Mouse (Mus musculus) ZHBTc4 (cell line): ENCODE measurements around the gene Hist1h2bj.
"Not testable (repeated sequence)": the region's sequence is repeated elsewhere in the genome, so short reads cannot be mapped to it uniquely, and the experiment has no call there.

Experiments
- DNase-seq: peaks from one replicate; pipeline ENCODE4 v3.0.0-alpha.2; 2011; ENCODE audit warnings: low read depth, low spot score

The Hist1h2bj gene

GRCm38 (mm10) chr13:22039364-22039763 is 3.6 kb upstream of the Hist1h2bj start:
- no peak for DNase-seq

DNA sequence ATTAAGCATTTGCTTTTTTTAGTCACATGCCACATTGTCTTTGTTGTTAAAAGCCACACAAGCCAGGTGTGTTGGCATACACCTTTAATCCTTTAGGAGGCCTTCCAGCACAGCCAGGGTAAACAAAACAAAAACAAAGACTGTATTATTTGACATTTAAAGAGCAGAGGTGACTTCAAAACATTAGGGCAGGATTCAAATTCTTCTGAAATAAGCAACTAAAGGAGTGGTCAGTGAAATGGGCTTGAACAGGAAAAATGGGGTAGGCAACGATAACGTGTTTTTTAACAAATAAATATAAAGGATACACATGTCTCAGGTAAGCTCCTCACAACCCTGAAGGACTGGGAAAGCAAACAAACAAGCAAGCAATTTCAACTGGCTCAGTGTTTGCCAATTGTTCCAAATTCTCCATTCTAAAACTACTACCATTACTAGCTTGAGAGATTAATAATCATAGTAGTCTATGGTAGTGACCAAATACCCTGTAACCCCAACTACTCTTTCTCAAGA is 3.0 kb upstream of the Hist1h2bj start:
- peak; percentile 54 for DNase-seq

DNA sequence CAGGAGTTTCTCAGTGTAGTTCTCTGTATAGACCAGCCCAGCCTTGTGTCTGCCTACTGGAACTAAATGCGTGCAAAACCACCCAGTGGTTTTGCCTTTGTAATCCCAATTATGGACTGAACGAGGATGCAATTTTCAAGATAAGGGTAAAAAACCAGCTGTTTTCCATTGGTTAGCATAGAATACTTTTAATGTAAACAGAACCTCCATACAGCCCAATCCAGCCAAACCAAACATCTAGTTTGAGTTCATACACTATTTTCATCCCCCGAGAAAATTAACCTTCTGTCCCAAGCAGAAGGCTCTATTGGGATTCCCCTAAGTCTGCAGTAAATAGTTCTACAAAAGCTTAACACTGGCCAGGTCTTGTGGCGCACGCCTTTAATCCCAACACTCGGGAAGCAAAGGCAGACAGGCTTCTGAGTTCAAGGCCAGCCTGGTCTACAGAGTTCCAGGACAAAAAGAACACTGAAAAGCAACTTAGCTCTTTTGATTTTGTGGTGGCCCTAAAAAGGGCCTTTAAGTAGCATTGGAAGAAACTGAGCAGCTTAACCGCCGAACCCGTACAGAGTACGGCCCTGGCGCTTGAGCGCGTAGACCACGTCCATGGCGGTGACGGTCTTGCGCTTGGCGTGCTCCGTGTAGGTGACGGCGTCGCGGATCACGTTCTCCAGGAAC is 2.4 kb upstream of the Hist1h2bj start:
- DNase-seq: peak; percentile 72

- peak; percentile 96 for DNase-seq
Observed at GRCm38 (mm10) chr13:22041142-22041536, 1.9 kb upstream of the Hist1h2bj start, which contains the start of gene Hist1h4i. Gene Hist1h4i (minus strand): TSS chr13:22041362.

- peak; percentile 59 for DNase-seq
Observed at GRCm38 (mm10) chr13:22041651-22042567, 1.1 kb upstream of the Hist1h2bj start.

- DNase-seq: peak; percentile 81
Observed at GRCm38 (mm10) chr13:22043503-22044431, 753 bp downstream of the Hist1h2bj start.

- DNase-seq: no peak
Observed at GRCm38 (mm10) chr13:22044432-22045155, 1.6 kb downstream of the Hist1h2bj start.

DNA sequence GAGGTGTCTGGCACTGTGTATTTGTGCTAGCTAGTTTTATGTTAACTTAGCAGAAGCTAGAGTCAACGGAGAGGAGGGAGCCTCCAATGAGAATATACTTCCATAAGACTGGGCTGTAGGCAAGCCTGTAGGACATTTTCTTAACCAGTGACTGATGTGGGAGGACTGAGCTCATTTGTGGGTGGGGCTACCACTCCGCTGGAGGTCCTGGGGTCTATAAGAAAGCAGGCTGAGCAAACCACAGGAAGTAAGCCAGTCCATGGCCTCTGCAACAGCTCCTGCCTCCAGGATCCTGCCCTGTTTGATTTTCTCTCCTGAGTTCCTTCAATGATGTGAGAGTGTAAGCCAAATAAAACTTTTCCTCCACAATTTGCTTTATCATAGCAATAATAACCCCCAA is 2.3 kb downstream of the Hist1h2bj start:
- no peak for DNase-seq

DNA sequence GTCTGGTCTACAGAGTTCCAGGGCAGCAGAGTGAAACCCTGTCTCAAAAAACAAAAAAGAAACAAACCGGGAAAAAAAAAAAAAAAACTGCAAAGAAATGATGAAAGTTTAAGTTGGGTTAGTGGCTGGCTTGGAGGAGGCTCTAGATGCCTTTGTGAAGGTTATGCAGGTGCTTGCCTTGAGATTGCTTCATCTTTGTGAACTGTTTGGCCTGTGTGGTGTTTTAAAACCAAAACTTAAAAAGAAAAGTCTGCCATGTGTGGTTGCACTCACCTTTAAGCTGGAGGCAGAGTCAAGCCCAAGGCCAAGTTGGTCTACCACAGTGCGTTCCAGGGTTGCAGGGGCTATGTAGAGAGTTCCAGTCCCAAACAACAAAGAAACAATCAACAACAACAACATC is 6.0 kb downstream of the Hist1h2bj start:
- no peak for DNase-seq

DNA sequence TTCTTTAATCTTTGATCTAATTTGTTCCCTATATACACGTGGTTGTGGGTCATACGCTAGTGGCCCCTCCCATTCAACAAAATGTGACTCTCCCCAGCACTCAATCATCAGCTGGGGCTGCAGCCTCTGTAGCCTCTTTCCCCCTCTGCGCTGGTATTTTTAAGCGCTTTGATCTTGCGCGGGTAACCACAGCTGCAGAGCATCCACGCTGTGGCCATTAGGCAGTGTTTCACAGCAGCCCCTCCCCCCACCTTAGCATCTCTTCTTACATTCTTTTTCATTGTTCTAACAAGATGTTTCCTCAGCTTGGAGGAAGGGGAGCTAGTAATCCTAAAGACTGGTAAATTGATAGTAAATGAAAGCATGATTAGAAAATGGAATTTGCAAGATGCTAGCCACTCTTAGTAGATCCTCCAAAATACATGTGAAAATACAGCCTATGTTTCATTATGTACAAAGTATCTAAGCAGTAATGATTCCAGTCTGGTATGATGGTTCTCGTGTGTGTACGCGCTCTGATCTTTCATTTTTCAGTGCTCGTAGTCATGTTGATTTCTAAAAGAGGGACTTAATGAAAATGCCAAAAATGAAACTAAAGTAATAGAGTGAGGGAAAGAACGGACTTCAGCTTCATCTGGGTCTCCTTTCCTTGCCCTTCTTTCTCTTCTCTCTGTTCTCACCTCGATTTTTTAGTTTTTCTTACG is 6.9 kb downstream of the Hist1h2bj start:
- peak; percentile 88 for DNase-seq

DNA sequence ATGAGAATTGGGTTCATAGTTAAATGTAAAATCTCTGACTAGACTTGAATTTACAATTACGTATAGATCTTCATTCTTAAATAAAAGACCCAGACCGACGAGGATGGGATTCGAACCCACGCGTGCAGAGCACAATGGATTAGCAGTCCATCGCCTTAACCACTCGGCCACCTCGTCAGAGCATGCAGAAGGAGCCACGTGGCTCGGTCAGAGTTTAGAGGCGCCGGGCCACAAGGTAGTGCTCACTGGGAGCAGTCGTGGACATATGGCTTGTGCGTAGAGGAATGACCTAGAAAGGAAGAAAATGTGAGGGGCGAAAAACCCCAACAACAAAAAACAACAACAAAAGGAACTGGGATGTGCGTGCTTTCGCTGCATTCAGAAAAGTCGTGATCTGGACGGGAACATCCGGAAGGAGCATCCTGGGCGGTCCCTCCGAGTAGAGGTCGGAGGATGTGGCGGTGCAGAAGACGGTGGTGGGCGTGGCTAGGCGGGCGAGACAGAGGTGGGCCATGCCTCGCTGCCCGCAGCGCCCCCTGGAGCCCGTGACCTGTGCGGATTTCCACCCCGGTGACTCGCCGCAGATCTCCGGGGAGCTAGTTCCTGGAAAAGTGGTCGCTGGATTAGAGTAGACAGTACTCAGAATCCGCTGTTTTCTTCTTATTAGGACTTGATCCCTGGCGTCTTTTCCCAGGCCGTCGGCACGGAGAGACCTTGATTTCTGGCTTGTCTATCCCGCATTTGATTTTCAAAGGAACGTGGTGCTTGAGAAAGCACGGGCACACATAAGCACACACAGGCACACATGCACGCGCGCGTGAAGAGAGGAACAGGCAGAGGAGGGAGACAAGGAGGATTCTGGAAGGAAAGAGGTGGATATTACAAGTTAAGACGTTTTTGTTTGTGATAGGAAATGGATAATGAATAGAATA is 7.8 kb downstream of the Hist1h2bj start:
- peak; percentile 98 for DNase-seq

DNA sequence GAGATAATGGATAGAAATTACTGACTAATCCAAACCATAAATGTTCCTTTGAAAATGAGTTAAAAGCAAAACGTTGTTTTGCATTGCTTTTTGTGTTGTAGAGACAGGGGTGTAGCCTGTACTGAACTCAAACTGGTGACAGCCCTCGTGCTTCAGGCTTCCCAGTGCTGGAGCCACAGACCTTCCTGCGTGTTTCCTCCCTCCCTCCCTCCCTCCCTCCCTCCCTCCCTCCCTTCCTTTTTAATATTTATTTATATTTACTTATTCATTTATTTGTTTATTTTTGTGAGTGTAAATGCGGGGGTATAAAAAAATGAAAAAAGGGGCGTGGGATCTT is 8.5 kb downstream of the Hist1h2bj start:
- no peak for DNase-seq

DNA sequence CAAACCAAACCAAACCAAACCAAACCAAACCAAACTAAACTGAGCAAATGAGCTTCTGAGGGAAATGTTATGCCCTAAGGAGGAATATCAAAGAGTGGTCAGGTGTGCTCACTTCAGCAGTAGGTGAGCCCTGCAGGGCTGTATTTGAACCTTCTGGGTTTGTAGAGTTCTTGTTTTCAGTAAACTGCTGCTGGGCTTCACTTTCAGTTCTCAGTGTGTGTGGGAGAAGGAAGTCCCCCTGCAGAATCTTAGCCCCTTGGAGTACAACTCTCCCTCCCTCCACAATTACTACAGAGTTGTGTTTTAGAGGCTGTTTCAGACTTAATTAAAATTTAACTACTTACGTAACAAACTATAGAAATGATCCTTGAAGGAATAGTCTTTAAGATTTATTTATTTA is 10.7 kb downstream of the Hist1h2bj start:
- DNase-seq: no peak

DNA sequence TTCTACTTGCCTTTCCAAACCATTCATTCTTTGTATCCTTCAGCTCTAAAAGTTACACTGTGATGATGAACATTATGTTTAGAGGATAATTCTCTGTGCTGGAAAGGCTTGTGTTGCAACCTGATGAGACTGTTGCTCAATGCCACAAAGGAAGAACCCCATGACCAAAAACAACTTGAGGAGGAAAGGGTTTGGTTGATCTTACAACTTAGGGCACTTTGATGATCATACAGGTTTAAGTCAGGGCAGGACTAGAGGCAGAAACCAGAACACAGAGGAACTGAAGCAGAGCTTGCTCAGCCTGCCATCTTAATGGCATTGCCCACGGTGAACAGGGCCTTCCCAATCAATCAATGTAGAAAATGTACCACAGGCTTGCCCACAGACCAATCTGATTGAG is 18.4 kb downstream of the Hist1h2bj start:
- DNase-seq: no peak

- no peak for DNase-seq
Observed at GRCm38 (mm10) chr13:22063468-22063867, 20.5 kb downstream of the Hist1h2bj start.

- DNase-seq: not testable (repeated sequence)
Observed at GRCm38 (mm10) chr13:22084140-22084539, 41.1 kb downstream of the Hist1h2bj start, which contains the start of gene Vmn1r188. Gene Vmn1r188 (plus strand): TSS chr13:22084440.
